17 mouse cellular contexts compared by ENCODE assay signal in the genomic region with DNA sequence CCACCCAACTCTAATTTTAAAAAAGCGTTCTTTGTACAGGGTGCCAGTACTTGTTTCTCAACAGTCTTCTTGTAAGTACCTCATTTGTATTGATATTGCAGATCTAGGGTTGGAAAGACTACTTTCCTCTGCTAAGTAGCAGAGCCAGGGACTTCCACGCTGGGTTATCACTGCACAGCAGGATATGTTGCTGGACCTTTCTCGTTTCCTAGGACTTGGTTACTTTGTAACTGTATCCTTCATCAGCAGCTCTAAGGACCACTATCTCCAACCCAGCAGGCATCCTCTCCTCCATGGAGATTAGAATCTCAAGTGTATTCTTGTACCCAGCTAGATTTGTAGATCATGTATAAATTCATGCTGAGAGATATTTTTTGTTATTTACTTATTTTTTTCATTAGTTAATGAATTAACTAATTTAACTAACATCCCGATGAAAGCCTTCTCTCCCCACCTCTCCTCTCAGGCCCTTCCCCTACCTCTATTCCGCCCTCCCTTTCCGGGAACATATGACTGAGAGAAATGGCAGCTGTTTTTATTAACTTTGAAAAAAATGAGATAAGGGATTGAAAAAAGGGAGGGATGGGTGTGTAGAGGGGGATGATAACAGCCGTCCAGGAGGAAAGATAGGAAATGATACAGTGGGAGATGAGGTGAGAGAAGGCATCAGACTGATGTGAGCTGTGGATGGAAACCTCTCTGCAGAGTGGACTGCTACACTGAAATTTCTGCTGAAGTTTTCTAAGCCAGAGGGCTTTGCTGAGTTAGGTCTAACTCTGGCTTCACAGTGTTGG. TPM values are rescaled to one million over a fixed set of nuclear protein-coding genes. Genes with fewer than 3 reads are reported as not detected.
"Had no signal": no experiment of that assay in that cellular context is flagged by ENCODE, and none has a peak within 500 bp of the region (broad histone marks: within the 10 kb centered on the region; RNA-seq: fewer than 3 reads in every experiment).

No protein-coding gene starts in this region.

- H3K4me1 ChIP-seq: intestine, embryonic 15.5 days; limb, embryonic 10.5 days; neural tube, embryonic 15.5 days; stomach, embryonic 15.5 days had no signal

- H3K9me3 ChIP-seq: intestine, embryonic 15.5 days; limb, embryonic 10.5 days; neural tube, embryonic 15.5 days; stomach, embryonic 15.5 days had no signal

- ATAC-seq: intestine, embryonic 15.5 days had no signal

- H3K36me3 ChIP-seq: intestine, embryonic 15.5 days; limb, embryonic 10.5 days; neural tube, embryonic 15.5 days; stomach, embryonic 15.5 days had no signal

- H3K27me3 ChIP-seq: intestine, embryonic 15.5 days; neural tube, embryonic 15.5 days; stomach, embryonic 15.5 days had no signal

- DNase-seq: kidney, adult 18-20 months; kidney, postnatal 10 days; kidney, postnatal 4 days; lung, adult 18-20 months; midbrain, embryonic 14.5 days; thymus, adult 2 months; thymus, postnatal 25 days had no signal

- H3K4me3 ChIP-seq: intestine, embryonic 15.5 days; layer of hippocampus, adult 2 months; left cerebral cortex, adult 2 months; limb, embryonic 10.5 days; myocyte; neural tube, embryonic 15.5 days; stomach, embryonic 15.5 days had no signal

- H3K27ac ChIP-seq: intestine, embryonic 15.5 days; layer of hippocampus, adult 2 months; left cerebral cortex, adult 2 months; limb, embryonic 10.5 days; macrophage; neural tube, embryonic 15.5 days; stomach, embryonic 15.5 days had no signal

RNA-seq across cellular contexts. Expression of gene Il18r1, which starts 50.3 kb away (rescaled TPM):
- total RNA-seq: layer of hippocampus, adult 2 months; left cerebral cortex, adult 2 months; left cerebral cortex, postnatal 14 days had no signal
- polyA plus RNA-seq: limb, embryonic 10.5 days; midbrain, embryonic 14.5 days; myocyte; neural tube, embryonic 11.5 days; neural tube, embryonic 15.5 days had no signal
